Mouse (Mus musculus): ENCODE results near the gene Rgs8. TPM values are rescaled to one million over a fixed set of nuclear protein-coding genes. Genes with fewer than 3 reads are reported as not detected.

The Rgs8 gene
- polyA plus RNA-seq, 1 experiment from 2014 or later: 0.16 TPM

DNA sequence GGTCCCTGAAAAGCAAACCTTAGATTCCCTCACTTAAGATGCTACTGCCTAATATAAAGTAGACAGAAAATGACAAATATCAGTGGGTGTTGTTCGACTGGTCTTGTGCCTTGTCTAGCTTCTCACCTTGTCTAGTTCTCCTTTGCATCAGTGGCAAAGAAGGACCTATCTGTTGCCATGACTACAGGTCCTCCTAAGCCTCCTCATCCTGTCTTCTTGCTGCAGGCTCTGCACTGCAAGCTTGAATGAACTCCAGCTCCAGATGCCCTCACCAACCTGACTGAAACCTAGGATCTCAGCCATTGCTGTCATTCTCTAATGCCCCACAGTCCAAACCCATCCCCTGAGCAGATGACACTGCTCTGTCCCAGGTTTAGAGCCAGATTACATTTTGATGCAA lies 65.2 kb downstream of the Rgs8 start:
- H3K4me3 ChIP-seq (ENCODE audit: low read length): no peak overlapping the region
- H3K36me3 ChIP-seq (ENCODE audit: insufficient read depth, low read length): no peaks in the 10 kb centered on the region
- no peaks in the 10 kb centered on the region for H3K9me3 ChIP-seq (ENCODE audit: low read length)
- H3K9ac ChIP-seq (replicated peaks; ENCODE audit: low read length): no peak overlapping the region
- WGBS: 86% methylated on average over 1 of the region's 1 CpGs
- no peak overlapping the region for H3K27ac ChIP-seq (ENCODE audit: low read length)
- no peak for ATAC-seq (ENCODE audit: low FRiP score, low TSS enrichment)
- no peaks in the 10 kb centered on the region for H3K27me3 ChIP-seq (ENCODE audit: insufficient read depth, low read length)
- H3K4me1 ChIP-seq (ENCODE audit: insufficient read depth, low read length): no peaks in the 10 kb centered on the region
- no peak overlapping the region for H3K4me2 ChIP-seq (replicated peaks; ENCODE audit: low read depth, low read length)

DNA sequence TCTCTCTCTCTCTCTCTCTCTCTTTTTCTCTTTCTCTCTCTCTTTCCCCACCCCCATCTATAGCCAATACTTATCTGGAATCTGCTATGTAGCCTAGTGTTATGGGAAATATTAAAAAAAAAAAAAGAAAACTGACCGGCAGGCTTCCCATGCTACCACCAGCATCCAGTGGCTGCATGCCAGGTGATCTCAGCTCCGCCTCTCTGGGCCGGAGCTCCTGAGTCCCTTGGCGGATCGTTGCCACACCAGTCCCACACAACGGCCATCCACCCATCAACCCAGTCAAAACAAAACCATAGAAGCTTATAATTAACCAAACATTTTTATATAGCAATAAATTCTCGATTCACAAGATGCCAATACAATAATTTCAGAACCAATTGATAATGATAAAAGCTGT lies 68.1 kb downstream of the Rgs8 start:
- H3K9ac ChIP-seq (replicated peaks; ENCODE audit: low read length): no peak overlapping the region
- WGBS: 75% methylated on average over 7 of the region's 7 CpGs
- peaks cover 3% of the 10 kb centered on the region; the same call in 1 of the 2 replicates for H3K4me1 ChIP-seq (ENCODE audit: insufficient read depth, low read length)
- H3K36me3 ChIP-seq (ENCODE audit: insufficient read depth, low read length): no peaks in the 10 kb centered on the region
- no peak for ATAC-seq (ENCODE audit: low FRiP score, low TSS enrichment)
- no peak overlapping the region for H3K4me2 ChIP-seq (replicated peaks; ENCODE audit: low read depth, low read length)
- no peak overlapping the region for H3K27ac ChIP-seq (ENCODE audit: low read length)
- H3K27me3 ChIP-seq (ENCODE audit: insufficient read depth, low read length): no peaks in the 10 kb centered on the region
- H3K9me3 ChIP-seq (ENCODE audit: low read length): no peaks in the 10 kb centered on the region
- no peak overlapping the region for H3K4me3 ChIP-seq (ENCODE audit: low read length)

DNA sequence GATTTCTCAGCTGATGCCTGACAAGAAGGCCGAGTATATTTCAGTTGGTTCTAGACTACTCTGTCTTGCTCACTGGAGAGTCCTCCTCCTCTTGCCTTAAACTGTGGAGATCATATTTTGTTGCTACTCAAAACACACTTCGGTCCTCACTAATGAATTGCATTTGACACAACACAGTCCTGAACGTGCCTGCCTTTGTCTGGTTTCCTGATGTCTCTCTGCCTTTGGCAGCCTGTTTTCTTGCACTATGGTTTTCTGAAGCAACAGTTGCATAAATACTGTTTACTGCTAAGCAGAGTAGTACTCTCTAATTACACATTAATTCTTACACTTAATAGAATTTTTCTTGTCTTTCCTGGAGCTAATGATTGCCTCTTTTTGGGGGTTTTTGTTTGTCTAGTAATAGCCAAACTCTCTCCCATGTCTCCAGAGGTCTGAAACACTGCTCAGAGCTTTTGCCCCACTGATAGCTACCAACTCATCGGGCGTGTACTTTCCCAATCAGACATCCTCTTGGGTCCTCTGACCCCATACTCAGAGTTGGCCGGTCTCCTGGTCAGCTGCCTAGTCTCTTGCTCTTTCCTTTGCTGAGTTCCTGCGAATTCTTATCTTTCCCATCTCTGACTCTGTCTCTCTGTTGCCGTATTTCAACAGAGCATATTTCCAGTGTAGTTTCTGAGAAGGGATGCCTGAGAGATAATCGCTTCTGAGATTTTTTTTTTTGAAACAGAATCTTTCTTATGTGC lies 68.9 kb downstream of the Rgs8 start:
- H3K27me3 ChIP-seq (ENCODE audit: insufficient read depth, low read length): no peaks in the 10 kb centered on the region
- H3K9ac ChIP-seq (replicated peaks; ENCODE audit: low read length): no peak overlapping the region
- H3K9me3 ChIP-seq (ENCODE audit: low read length): no peaks in the 10 kb centered on the region
- H3K27ac ChIP-seq (ENCODE audit: low read length): no peak overlapping the region
- no peak overlapping the region for H3K4me2 ChIP-seq (replicated peaks; ENCODE audit: low read depth, low read length)
- ATAC-seq (ENCODE audit: low FRiP score, low TSS enrichment): no peak
- peaks cover 3% of the 10 kb centered on the region; the same call in 1 of the 2 replicates for H3K4me1 ChIP-seq (ENCODE audit: insufficient read depth, low read length)
- no peaks in the 10 kb centered on the region for H3K36me3 ChIP-seq (ENCODE audit: insufficient read depth, low read length)
- no peak overlapping the region for H3K4me3 ChIP-seq (ENCODE audit: low read length)
- 64% methylated on average over 9 of the region's 9 CpGs for WGBS

DNA sequence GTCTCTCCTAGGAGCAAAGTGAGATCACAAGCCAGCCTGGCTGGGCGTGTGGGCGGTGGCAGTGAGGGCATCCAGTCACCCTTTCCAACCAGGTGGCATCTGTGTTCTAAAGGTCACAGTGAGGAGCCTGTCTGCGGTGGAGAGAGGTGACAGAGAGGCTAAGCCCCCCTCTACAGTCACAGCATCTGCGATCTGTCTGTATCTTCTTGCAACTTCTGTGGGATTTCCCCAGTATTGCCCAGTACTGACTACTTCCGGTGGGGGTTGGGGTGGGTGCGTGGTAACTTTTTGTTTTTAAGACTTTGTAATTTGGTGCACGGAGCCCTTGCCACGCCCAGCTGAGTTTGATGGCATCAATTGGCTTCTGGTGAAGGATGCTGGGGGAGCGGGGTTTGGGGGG lies 70.6 kb downstream of the Rgs8 start:
- Histone ChIP-seq H3K9me3 (ENCODE audit: low read length) (no peaks in the 10 kb centered on the region), H3K27ac (ENCODE audit: low read length) (no peak overlapping the region), H3K27me3 (ENCODE audit: insufficient read depth, low read length) (no peaks in the 10 kb centered on the region), H3K4me2 (replicated peaks; ENCODE audit: low read depth, low read length) (no peak overlapping the region), H3K9ac (replicated peaks; ENCODE audit: low read length) (no peak overlapping the region), H3K4me3 (ENCODE audit: low read length) (no peak overlapping the region), H3K36me3 (ENCODE audit: insufficient read depth, low read length) (no peaks in the 10 kb centered on the region), H3K4me1 (ENCODE audit: insufficient read depth, low read length) (peaks cover 3% of the 10 kb centered on the region; the same call in 1 of the 2 replicates)
- WGBS: 56% methylated on average over 9 of the region's 9 CpGs
- ATAC-seq (ENCODE audit: low FRiP score, low TSS enrichment): no peak

GRCm38 (mm10) chr1:153726636-153727035 lies 73.8 kb downstream of the Rgs8 start:
- H3K27ac ChIP-seq (ENCODE audit: low read length): no peak overlapping the region
- H3K4me2 ChIP-seq (replicated peaks; ENCODE audit: low read depth, low read length): no peak overlapping the region
- no peaks in the 10 kb centered on the region for H3K36me3 ChIP-seq (ENCODE audit: insufficient read depth, low read length)
- H3K9me3 ChIP-seq (ENCODE audit: low read length): no peaks in the 10 kb centered on the region
- 82% methylated on average over 16 of the region's 16 CpGs for WGBS
- no peak overlapping the region for H3K9ac ChIP-seq (replicated peaks; ENCODE audit: low read length)
- peaks cover 3% of the 10 kb centered on the region; the same call in 1 of the 2 replicates for H3K4me1 ChIP-seq (ENCODE audit: insufficient read depth, low read length)
- H3K4me3 ChIP-seq (ENCODE audit: low read length): no peak overlapping the region
- H3K27me3 ChIP-seq (ENCODE audit: insufficient read depth, low read length): no peaks in the 10 kb centered on the region
- no peak for ATAC-seq (ENCODE audit: low FRiP score, low TSS enrichment)

DNA sequence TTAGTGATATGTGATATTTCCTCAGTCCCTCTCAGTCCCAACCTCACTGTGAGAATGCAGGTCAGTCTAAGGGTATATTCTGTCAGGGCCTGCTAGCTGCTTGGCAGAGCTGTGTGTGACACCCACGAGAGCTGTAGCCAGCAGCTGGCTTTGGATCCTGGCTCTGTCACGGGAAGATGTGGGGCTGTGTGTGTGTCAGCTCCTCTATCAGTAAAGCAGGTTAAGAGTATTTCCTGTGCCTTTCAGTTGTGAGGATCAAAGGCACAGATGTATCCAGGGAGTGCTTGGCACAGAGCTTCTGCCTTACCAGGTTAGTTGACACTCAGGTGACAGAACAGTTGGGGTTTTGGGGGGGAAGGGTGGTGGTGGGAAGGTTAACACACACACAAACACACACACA lies 77.0 kb downstream of the Rgs8 start:
- 48% methylated on average over 2 of the region's 2 CpGs for WGBS
- no peaks in the 10 kb centered on the region for H3K4me1 ChIP-seq (ENCODE audit: insufficient read depth, low read length)
- no peak overlapping the region for H3K9ac ChIP-seq (replicated peaks; ENCODE audit: low read length)
- no peak for ATAC-seq (ENCODE audit: low FRiP score, low TSS enrichment)
- H3K4me3 ChIP-seq (ENCODE audit: low read length): no peak overlapping the region
- H3K27me3 ChIP-seq (ENCODE audit: insufficient read depth, low read length): no peaks in the 10 kb centered on the region
- H3K27ac ChIP-seq (ENCODE audit: low read length): no peak overlapping the region
- H3K4me2 ChIP-seq (replicated peaks; ENCODE audit: low read depth, low read length): no peak overlapping the region
- no peaks in the 10 kb centered on the region for H3K9me3 ChIP-seq (ENCODE audit: low read length)
- no peaks in the 10 kb centered on the region for H3K36me3 ChIP-seq (ENCODE audit: insufficient read depth, low read length)

DNA sequence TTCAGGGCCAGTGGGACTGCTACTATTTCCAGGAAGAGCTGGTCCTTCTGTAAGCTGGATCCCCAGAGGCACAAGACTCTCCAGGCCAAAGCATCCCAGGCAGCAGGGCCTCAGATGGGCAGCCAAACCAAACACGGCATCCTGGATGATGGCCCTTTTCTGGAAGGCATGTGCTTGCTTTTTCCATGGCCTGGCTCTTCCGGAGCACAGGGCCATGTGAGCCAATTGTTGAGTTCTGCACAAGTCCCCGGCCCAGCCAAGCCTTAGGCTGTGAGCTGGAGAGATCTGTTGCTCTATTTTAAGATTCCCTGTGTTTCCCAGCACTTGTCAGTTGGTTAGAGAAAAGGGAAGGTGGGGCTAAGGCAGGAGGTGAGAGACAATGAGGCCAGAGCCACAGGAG lies 77.8 kb downstream of the Rgs8 start:
- 0 out of 2 replicates have a peak, but pooled peaks have one; percentile 18 for ATAC-seq (ENCODE audit: low FRiP score, low TSS enrichment)
- WGBS: 54% methylated on average over 3 of the region's 3 CpGs
- H3K9ac ChIP-seq (replicated peaks; ENCODE audit: low read length): no peak overlapping the region

GRCm38 (mm10) chr1:153733181-153733580 lies 80.4 kb downstream of the Rgs8 start:
- Histone ChIP-seq H3K4me1 (ENCODE audit: insufficient read depth, low read length) (no peaks in the 10 kb centered on the region; the same call in 1 of the 2 replicates), H3K27me3 (ENCODE audit: insufficient read depth, low read length) (peaks cover 10% of the 10 kb centered on the region; the same call in 1 of the 2 replicates), H3K9me3 (ENCODE audit: low read length) (no peaks in the 10 kb centered on the region), H3K27ac (ENCODE audit: low read length) (no peak overlapping the region), H3K36me3 (ENCODE audit: insufficient read depth, low read length) (no peaks in the 10 kb centered on the region), H3K9ac (replicated peaks; ENCODE audit: low read length) (no peak overlapping the region), H3K4me2 (replicated peaks; ENCODE audit: low read depth, low read length) (no peak overlapping the region), H3K4me3 (ENCODE audit: low read length) (no peak overlapping the region)
- WGBS: 50% methylated on average over 9 of the region's 9 CpGs
- no peak for ATAC-seq (ENCODE audit: low FRiP score, low TSS enrichment)

More for the DNA sequence above, 77.8 kb downstream of the Rgs8 start:
- Histone ChIP-seq H3K4me2 (replicated peaks; ENCODE audit: low read depth, low read length) (no peak overlapping the region), H3K4me3 (ENCODE audit: low read length) (no peak overlapping the region), H3K4me1 (ENCODE audit: insufficient read depth, low read length) (no peaks in the 10 kb centered on the region), H3K27me3 (ENCODE audit: insufficient read depth, low read length) (no peaks in the 10 kb centered on the region), H3K36me3 (ENCODE audit: insufficient read depth, low read length) (no peaks in the 10 kb centered on the region), H3K27ac (ENCODE audit: low read length) (peak overlapping the region; percentile 29; the same call in 1 of the 2 replicates), H3K9me3 (ENCODE audit: low read length) (no peaks in the 10 kb centered on the region)

DNA sequence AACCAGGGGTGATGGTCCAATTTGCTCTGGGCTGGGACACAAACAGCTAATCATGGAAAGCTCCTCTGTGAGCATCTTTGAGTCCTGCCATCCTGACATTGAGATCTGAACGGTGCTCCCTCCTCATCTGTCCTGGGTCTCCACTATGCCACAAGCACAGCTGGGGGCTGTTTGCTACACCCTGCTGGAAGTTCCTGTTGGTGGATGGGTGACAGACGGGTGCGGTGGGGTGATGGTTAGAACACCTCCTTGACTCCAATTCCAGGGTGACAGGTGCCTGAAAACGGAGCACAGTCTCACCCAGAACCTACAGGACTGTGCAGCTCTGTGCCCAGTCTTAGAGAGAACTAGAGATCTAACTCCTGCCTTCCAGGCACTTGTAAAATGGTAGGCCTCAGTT lies 82.0 kb downstream of the Rgs8 start:
- H3K9me3 ChIP-seq (ENCODE audit: low read length): no peaks in the 10 kb centered on the region
- H3K4me1 ChIP-seq (ENCODE audit: insufficient read depth, low read length): peaks cover 3% of the 10 kb centered on the region; the same call in 1 of the 2 replicates
- H3K9ac ChIP-seq (replicated peaks; ENCODE audit: low read length): no peak overlapping the region
- peaks cover 19% of the 10 kb centered on the region for H3K27me3 ChIP-seq (ENCODE audit: insufficient read depth, low read length)
- ATAC-seq (ENCODE audit: low FRiP score, low TSS enrichment): no peak
- H3K4me3 ChIP-seq (ENCODE audit: low read length): no peak overlapping the region
- H3K4me2 ChIP-seq (replicated peaks; ENCODE audit: low read depth, low read length): no peak overlapping the region
- no peaks in the 10 kb centered on the region for H3K36me3 ChIP-seq (ENCODE audit: insufficient read depth, low read length)
- H3K27ac ChIP-seq (ENCODE audit: low read length): no peak overlapping the region
- 86% methylated on average over 4 of the region's 4 CpGs for WGBS

DNA sequence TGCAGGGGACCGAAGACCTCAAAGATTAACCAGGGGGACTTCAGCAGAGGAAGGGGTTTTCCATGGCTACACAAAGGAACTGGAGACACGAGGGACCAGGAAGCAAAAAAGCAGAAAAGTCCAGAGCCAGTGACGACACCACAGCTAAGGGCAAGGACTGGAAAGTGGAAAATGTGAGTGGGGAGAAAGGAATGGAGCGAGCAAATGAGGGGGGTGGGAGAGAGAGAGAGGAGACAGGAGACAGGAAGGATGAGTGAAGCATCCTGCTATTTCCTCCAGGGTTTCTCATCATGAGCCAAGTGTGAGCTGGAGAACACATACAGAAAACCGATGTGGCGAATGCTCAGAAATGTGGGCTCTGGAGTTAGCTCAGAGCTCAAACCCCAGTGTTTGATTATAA lies 83.3 kb downstream of the Rgs8 start:
- peaks cover 9% of the 10 kb centered on the region for H3K4me1 ChIP-seq (ENCODE audit: insufficient read depth, low read length)
- H3K4me3 ChIP-seq (ENCODE audit: low read length): no peak overlapping the region
- WGBS: 68% methylated on average over 6 of the region's 6 CpGs
- no peak overlapping the region for H3K4me2 ChIP-seq (replicated peaks; ENCODE audit: low read depth, low read length)
- peaks cover 24% of the 10 kb centered on the region for H3K27me3 ChIP-seq (ENCODE audit: insufficient read depth, low read length)
- no peak overlapping the region for H3K27ac ChIP-seq (ENCODE audit: low read length)
- H3K36me3 ChIP-seq (ENCODE audit: insufficient read depth, low read length): no peaks in the 10 kb centered on the region
- ATAC-seq (ENCODE audit: low FRiP score, low TSS enrichment): no peak
- H3K9me3 ChIP-seq (ENCODE audit: low read length): no peaks in the 10 kb centered on the region
- H3K9ac ChIP-seq (replicated peaks; ENCODE audit: low read length): no peak overlapping the region

Measured in kidney, embryonic 16.5 days (tissue).